Mouse (Mus musculus): ENCODE results near the gene Zfp667. TPM values are rescaled to one million over a fixed set of nuclear protein-coding genes. Genes with fewer than 3 reads are reported as not detected.
"Not testable (repeated sequence)": the region's sequence is repeated elsewhere in the genome, so short reads cannot be mapped to it uniquely, and the experiment has no call there.

Gene Zfp667
- total RNA-seq (2021), result 1 to 10 TPM; 1.9 to 2.4 TPM
- long read RNA-seq, experiment 1, partial matches to known transcripts, result 0 of 3 reads
- long read RNA-seq, experiment 1, other reads (novel, unspliced or antisense), result 1 of 3 reads
- long read RNA-seq, experiment 2, partial matches to known transcripts, result 0 of 5 reads
- long read RNA-seq, experiment 2, other reads (novel, unspliced or antisense), result 3 of 5 reads

DNA sequence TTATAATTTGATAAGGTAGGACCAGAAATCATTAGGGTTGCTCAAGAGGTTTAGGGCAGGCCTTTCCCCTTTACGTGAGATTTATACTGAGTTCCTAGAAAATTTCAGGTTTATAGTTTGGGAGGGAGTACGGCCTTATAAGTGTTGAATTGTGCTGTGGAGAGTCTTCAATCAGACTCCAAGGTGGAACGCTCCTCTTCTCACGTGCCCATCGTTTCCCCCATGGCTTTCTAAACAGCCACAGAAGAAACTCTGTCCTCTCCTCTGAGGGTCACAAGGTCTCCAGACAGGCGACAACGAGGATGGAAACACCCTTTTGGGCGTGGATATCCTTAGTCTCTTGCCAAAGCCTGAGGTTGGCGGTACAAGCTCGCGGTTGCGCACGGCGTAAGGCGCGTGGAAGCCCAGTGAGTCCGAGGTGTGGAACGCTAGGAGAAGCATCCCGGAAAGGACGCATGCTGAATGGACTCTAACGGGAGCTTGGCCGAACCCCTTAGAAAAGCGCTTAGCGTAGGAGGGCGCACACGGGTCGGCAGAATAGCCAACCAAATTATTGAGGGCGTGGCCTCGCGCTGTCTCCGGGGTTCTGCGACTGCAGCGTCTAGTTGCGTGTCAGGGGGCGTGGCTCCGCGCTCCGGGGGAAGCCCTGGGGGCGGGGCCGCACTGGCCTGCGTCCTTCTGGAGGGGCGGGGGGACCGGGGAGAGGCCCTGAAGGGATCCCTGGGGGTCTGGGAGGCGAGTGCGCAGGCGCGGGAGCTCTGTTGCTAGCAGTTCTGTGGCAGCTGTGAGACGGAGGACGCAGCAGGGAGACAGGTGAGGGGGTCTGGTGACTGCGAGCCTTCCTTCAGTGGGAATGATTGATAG, at the start of gene Zfp667:
Zfp667 (plus strand) TSS at position 738 of the 864 bp plus-strand sequence.
- intact Hi-C loops (cut with DNase I; ENCODE audit: low total_unique reads), result no loop called here
- DNase-seq, result peak; percentile 100

DNA sequence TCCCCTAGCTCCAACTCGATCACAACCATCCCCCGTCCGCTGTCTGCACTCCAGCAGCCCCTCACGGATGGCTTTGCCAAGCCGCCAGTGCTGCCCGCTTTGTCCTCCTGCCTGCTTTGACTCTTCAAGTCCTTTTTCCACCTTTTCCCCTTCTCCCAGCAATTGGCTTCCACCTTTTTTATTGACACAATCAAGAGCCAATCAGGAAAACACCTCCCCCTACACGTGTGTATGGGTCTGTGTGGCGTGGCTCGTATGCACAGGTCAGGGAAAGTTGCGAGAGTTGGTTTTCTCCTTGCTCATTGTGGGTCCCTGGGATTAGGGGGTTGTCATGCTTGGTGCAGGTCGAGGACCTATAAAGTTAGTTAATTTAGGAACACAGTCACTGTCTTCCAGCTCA, 46.6 kb upstream of the Zfp667 start:
- DNase-seq, result no peak
- intact Hi-C loops (cut with DNase I; ENCODE audit: low total_unique reads), result no loop called here

- intact Hi-C loops (cut with DNase I; ENCODE audit: low total_unique reads), result not testable (repeated sequence)
- DNase-seq, result peak; percentile 16
These were observed 45.4 kb upstream of the Zfp667 start for GRCm38 (mm10) chr7:6240841-6241425.

DNA sequence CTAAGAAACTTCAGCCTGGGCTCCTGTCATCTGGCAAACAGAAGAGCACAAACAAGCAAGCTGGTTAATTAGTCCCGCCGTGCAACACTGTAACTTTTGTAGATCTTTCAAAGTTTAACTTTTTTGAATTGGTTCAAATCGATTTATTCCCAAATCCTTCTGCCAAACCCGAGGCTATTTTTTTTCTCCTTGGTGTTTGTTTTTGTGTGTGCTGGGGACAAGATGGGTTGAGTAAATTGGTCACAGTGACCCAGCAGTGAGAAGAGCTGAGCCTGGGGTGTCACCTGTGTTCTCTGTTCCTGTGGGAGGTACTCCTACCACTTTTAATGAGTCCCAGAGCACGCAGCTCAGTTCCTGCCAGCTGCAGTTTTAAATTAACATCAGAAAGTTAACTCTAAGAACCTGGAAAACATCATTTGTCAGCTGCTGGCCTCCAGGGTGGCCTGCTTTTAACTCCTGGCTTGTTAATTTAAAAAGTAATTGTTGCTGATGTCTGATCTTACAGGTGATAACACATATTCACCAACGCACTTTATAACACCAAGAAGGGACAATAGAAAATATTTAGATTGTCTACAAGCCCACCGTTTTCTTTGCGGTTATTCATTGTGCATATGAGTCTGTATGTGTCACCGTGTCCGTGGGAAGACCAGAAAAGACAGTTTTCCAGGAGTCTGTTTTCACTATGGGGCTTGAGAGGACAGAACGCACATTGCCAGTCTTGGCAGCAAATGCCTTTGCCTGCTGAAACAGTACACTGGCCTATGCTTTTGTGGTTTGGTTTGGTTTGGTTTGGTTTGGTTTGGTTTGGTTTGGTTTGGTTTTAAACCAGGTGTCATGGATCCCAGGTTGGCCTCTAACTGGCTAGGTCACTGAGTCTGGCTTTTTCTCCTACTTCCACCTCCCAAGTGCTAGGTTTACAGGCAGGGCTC, 41.8 kb upstream of the Zfp667 start:
- DNase-seq, result no peak
- intact Hi-C loops (cut with DNase I; ENCODE audit: low total_unique reads), result no loop called here

- no peak for DNase-seq
- intact Hi-C loops (cut with DNase I; ENCODE audit: low total_unique reads), result no loop called here
These were observed 34.0 kb upstream of the Zfp667 start, which contains the start of gene Epp13 for GRCm38 (mm10) chr7:6252410-6252809. Gene Epp13 (plus strand): TSS chr7:6252710.

DNA sequence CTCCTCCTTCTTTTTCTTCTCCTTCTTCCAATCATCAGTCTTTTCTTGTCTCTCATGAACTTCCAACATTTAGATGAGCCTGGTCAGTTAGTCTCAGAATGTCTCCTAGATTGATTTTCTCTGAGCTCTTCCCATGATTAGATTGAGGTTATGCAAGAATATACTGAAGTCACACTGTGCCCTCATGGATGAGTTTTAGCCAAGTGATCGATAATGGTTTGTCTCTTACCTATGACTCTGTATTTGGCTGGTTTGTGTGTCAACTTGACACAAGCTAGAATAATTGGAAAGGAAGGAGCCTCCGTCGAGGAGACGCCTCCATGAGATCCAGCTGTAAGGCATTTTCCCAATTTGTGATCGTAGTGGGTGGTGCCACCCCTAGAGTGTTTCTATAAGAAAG, 31.9 kb upstream of the Zfp667 start:
- intact Hi-C loops (cut with DNase I; ENCODE audit: low total_unique reads), result no loop called here
- DNase-seq, result no peak

- intact Hi-C loops (cut with DNase I; ENCODE audit: low total_unique reads), result no loop called here
- DNase-seq, result no peak
These were observed 29.0 kb upstream of the Zfp667 start for GRCm38 (mm10) chr7:6257386-6257785.

DNA sequence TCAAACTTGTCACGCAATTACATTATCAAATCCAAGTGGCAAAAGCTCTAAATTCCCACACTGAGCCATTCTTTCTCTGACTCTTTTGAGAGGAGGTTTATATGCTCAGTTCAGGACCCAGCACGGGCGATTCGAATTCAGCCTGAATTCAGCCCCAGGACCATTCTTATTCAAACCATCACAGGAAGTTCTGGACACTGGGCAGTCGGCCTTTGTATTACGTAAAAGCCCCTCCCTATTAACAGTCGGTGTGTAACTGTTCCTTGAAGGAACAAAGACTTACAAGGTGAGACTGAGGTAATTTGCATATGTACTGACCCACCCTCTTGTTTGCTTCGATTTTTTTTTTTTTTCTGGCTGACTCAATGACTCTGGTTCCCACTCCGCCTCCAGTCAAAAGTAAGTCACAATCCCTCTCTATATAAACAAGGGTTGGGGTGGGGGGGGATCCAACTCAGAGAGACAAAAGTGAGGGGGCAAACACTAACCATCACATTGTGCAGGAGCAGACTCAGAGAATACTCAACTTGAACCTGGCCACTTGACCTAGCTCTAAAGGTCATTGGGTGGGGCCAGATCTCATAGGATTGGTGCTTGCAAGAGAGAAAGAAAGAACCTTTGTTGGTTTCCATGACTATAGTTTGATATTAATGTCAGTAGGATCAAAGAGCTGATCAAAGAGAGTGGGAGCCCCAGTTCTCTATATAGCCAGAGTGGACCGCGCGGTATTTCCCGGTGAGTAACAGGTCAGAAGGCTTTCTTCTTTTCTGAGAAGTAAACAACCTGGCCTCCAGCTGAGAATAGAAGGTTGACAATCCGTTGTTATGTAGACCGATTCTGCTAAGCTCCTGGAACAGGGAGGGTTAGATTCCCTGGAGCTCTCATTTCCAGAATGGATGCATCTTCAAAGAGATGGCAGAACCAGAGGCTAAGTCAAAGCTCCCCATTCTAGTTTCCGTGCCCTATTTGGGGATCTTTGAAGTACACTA, 27.9 kb upstream of the Zfp667 start:
- intact Hi-C loops (cut with DNase I; ENCODE audit: low total_unique reads), result no loop called here
- no peak for DNase-seq

DNA sequence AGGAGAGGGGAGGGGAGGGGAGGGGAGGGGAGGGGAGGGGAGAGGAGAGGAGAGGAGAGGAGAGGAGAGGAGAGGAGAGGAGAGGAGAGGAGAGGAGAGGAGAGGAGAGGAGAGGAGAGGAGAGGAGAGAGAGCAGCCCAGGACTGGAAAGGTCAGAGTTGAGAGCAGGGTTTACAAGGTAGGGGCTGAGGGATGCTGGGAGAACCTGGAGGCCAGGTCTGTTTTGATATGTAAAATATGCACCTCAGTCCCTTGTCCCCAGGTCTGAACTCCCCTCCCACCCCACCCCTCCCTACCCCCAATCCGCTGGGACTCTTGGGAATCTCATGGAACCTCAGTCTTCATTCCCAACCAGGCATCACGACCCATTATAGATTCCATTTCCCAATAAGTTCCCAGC, 26.4 kb upstream of the Zfp667 start:
- intact Hi-C loops (cut with DNase I; ENCODE audit: low total_unique reads); DNase-seq: not testable (repeated sequence)

DNA sequence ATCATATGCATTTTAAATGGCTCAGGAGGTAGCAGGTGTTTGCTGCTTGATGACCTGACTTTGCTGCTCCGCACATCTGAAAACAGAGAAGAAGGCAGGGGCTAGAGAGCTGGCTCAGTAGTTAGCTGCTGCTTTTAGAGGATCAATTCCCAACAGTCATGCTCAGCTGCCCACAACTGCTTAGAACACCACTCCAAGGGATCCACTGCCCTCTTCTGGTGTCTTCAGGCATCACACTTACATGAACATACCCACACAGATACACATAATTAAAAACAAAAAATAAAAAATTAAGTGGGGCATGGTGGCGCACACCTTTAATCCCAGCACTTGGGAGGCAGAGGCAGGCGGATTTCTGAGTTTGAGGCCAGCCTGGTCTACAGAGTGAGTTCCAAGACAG, 24.3 kb upstream of the Zfp667 start:
- intact Hi-C loops (cut with DNase I; ENCODE audit: low total_unique reads), result no loop called here
- DNase-seq, result no peak

GRCm38 (mm10) chr7:6262984-6263383, 23.4 kb upstream of the Zfp667 start:
- intact Hi-C loops (cut with DNase I; ENCODE audit: low total_unique reads), result no loop called here
- no peak for DNase-seq

DNA sequence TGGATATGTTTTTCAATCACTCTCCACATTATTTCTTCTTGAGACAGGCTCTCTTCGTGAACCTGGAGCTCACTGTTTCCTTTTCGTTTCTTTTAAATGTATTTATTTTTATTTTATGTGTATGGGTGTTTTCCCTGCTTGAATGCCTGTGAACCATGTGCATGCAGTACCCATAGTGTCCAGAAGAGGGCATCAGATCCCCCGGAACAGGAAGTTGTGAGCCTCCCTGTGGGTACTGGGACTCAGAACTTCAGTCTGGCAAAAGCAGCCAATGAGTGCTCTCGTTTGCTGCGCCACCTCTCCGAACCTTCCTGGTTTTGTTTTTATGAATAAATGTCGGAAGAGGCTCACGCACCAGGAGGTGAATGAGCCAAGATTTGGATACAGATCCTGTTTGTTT, 20.7 kb upstream of the Zfp667 start:
- DNase-seq, result no peak
- intact Hi-C loops (cut with DNase I; ENCODE audit: low total_unique reads), result no loop called here

- intact Hi-C loops (cut with DNase I; ENCODE audit: low total_unique reads), result no loop called here
These were observed 8.5 kb upstream of the Zfp667 start for GRCm38 (mm10) chr7:6277906-6278305.

DNA sequence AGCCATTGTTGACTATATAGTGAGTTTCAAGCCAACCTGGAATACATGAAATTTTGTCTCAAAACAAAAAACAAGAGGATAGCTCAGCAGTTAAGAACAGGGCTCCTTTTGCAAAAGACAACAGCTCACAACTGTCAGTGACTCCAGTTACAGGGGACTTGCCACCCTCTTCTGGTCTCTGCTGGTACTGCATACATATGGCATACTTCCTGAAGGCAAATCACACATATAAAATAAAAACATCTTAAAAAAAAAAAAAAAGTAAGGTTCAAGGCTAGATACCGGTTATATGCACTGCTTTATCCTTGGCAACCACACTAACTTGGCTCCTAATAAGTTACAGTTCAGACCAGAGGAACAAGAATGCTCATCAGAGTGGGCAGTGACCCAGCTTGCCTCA, 3.6 kb upstream of the Zfp667 start:
- intact Hi-C loops (cut with DNase I; ENCODE audit: low total_unique reads), result no loop called here
- peak; percentile 66 for DNase-seq

More at GRCm38 (mm10) chr7:6277906-6278305, 8.5 kb upstream of the Zfp667 start:
- DNase-seq, result no peak

GRCm38 (mm10) chr7:6283451-6284075, 2.8 kb upstream of the Zfp667 start:
- peak; percentile 72 for DNase-seq
- intact Hi-C loops (cut with DNase I; ENCODE audit: low total_unique reads), result no loop called here

GRCm38 (mm10) chr7:6284442-6285012, 1.9 kb upstream of the Zfp667 start:
- DNase-seq, result no peak
- intact Hi-C loops (cut with DNase I; ENCODE audit: low total_unique reads), result no loop called here

- intact Hi-C loops (cut with DNase I; ENCODE audit: low total_unique reads), result no loop called here
- DNase-seq, result no peak
These were observed 1.0 kb upstream of the Zfp667 start for GRCm38 (mm10) chr7:6285366-6285765.
